Mouse (Mus musculus) telencephalon, adult 2 months (tissue): ENCODE data around the gene Rpusd4.

ENCODE experiments used
- DNase-seq: peaks from one replicate; pipeline ENCODE4 v3.0.0-alpha.2; 2011; ENCODE audit warnings: low read depth, low spot score

Gene Rpusd4

DNA sequence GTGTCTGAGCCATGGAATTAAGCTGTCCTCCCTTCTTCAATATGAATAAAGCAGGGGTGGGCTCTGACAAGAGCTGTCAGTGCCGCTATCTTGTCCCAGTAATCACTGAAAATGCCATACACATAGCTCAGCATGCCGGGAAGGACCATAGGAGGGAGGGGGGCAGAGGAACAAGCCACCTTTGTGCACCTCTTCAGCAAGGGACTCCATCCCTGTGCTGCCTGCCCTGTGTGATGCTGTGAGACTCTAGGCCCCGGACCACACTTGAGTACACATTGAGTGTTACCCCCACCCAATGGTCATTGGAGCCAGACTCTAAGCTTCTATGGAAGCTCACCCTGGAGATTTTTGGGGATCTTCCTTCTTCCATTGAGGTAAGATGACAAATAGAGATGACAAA lies 18.7 kb downstream of the Rpusd4 start:
- DNase-seq, result no peak

- DNase-seq, result no peak
Observed at GRCm38 (mm10) chr9:35289992-35290391, 22.3 kb downstream of the Rpusd4 start.

DNA sequence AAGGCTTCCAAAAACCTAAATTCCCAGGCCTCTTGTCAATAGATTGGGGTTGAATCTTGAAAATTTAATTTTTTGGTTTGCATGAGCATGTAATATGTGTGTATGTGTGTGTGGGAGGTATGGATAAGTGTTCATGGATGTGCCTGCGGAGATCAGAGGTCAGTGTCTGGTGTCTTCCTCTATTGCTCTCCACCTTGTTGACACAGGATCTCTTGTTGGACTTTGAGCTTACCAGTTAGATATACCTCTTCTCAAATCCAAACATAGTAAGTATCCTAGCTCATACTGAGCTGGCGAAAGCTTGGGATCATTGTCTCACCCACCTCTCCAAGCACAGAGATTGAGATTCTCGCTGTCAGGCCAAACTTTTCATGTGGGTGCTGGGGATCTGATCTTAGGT lies 22.8 kb downstream of the Rpusd4 start:
- DNase-seq, result no peak

- no peak for DNase-seq
Observed at GRCm38 (mm10) chr9:35290916-35291315, 23.3 kb downstream of the Rpusd4 start.

- peak; percentile 35 for DNase-seq
Observed at GRCm38 (mm10) chr9:35293465-35293864, 25.8 kb downstream of the Rpusd4 start.

GRCm38 (mm10) chr9:35297791-35298190 lies 30.1 kb downstream of the Rpusd4 start:
- DNase-seq, result no peak

- DNase-seq, result no peak
Observed at GRCm38 (mm10) chr9:35302172-35302571, 34.5 kb downstream of the Rpusd4 start.

DNA sequence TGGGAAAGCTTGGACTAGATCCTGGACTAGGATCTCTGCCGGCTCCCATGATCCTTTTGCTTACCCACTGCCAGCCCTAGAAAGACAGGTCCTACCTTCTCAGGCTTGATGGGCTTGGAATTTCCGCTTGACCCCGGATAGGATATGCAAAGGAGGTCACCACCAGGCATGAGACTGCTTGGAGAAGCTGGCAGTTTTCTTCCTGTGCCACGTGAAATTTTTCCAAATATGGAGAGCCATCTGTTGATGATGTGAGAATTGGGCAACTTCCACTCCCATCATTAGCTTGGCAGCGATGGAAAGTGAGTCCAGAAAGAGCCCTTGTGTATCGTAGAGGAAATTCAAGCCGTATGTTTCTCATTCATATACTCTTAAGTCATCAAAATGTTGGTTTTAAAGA lies 39.8 kb downstream of the Rpusd4 start:
- no peak for DNase-seq

DNA sequence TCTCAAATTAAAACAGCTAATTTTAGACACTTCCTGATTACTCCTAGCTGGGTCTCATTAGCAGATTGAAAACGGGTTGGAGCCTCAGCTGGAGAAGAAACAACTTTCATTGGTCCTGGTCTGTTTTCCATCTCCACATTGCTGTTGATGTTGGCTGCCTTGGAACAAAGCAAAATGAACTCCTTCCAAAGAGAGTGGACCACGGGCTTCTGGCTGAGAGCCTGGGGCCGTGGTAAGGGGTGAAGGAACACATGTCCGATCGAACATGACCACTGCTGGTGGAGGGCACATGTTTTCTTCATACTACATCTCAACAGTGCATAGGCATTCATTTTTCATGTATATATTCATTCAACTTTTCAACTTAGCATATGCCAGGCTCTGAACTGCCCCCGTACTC lies 42.7 kb downstream of the Rpusd4 start:
- DNase-seq, result no peak

DNA sequence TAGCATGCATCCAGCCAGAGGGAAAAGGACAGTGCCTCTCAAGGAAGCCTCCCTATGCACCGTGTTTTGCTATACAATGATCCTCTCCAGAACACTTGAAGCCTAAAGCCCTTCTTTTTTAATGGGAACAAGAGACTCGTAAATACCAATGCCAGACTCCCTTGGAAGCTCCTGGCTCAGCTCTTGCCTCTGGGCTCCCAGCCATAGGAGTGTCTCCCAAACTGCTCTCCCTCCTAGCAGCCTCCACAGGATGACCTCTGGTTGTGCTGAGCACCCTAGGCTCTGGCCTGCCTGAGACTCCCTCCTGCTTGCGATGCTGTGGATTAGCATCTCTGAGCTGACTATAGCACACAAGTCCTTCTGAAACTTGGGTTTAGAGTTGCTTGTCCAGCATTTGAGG lies 44.9 kb downstream of the Rpusd4 start:
- no peak for DNase-seq

DNA sequence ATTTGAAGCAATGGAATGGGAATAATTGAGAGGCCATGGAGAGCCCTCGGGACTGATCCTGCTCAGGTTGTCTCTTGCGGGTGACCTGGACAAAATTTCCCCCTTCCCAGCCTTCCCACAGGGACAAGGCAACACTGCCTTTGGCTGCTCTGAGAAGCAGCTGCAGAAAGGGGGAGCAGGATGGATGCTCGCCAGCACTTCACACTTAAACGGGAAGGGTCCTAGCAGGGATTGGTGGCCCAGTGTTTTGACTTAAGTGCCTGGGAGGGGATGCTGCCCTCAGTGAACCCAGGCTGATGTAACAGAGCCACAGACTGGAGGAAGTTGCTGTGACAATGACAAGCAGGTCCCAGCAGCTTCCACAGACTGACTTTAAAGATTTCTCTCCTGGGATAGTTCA lies 45.9 kb downstream of the Rpusd4 start:
- DNase-seq, result no peak

- DNase-seq, result no peak
Observed at GRCm38 (mm10) chr9:35314254-35314653, 46.6 kb downstream of the Rpusd4 start.

DNA sequence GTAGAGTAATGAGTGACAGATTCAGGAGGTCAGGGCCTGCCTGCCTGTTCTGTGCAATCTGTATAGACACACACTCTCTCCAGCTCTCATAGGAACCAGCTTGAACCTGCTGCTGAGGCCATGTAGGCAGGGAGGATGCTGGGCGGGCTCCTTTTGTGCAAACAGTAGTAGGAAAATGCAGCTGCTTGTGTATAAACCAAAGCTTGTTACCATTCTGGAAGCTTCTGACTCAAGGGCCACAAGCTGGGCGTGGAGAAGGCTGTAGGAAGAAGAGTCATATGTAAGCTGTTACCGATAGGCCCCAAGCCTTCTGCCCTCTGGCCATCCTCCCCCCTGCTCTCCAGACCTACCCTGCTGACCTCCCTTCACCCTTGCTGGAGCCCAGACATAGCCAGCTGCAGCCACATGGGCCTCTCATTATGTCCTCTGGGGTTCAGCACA lies 49.1 kb downstream of the Rpusd4 start:
- DNase-seq, result no peak

DNA sequence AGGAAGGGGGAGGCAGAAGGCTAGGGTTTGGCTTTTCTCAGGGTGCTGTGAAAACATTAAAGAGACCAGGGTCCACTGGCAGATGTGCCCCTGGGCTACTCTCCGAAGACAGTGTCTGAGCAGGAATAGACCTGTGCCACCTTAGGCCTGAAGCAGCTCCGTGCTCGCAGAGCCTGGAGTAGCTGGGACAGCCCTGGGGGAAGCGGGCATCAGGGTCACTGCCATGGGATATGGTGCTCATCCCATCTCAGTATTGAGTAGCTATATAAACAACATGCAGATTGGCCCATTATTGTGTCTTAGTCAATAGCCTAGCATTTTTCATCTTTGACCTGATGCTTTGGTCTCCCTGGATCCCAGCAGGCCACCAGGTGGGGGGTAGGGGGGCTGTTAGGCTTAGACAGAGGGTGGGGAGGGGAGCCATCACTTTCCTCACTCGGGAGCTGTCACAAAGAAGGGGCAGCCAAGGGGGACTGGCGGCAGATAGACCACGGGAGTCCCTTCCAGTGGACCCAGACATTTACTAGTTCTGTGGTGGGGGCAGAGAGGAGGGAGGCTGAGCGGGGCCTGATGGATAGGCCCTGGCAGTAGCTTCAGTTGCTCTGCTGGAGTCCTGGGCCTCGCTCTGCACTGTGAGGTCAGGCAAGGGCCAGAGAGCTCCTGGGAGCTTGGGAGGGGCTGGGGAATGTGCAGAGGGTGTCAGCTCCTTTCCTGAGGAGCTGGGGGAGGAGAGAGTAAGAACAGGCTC lies 49.7 kb downstream of the Rpusd4 start:
- no peak for DNase-seq

GRCm38 (mm10) chr9:35318537-35319172 lies 51.0 kb downstream of the Rpusd4 start:
- DNase-seq, result no peak

DNA sequence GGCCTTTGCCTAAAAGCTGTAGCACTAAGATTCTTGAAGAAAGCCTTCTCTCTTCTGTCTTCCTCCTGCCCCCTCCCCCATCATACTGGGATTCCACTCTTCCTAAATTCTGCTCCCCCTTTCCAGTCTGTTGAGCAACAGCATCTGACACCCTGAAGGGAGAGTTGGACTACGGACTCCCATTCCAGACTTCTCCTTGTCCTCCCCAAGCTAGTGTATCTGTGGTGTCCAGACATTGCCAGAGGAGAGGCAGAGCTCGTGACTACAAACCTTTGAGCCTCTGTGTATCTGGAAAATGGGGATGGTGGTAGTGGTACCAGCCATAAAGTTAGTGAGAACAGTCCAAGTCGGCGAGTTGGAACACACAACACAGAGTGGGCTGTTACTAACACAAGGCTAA lies 52.6 kb downstream of the Rpusd4 start:
- no peak for DNase-seq

- no peak for DNase-seq
Observed at GRCm38 (mm10) chr9:35323974-35324373, 56.3 kb downstream of the Rpusd4 start.

DNA sequence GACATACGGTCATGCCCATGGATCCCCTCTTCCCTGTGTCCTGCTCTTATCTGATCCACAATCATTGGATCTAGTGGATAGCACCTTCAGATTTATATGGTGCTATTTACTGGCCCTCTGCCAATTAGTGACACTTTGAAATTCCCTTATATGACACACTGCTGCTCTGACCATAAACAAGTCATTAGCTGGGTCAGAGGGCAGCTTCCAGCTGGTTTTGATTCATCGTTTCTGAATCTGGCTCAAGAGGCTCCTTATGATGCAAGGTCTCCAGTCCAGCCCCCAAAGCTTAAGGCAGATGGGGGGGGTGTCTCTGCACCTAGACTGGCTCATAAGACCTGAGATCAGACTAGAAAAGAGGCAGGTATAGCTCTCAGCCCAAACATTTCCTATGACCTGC lies 56.9 kb downstream of the Rpusd4 start:
- no peak for DNase-seq

DNA sequence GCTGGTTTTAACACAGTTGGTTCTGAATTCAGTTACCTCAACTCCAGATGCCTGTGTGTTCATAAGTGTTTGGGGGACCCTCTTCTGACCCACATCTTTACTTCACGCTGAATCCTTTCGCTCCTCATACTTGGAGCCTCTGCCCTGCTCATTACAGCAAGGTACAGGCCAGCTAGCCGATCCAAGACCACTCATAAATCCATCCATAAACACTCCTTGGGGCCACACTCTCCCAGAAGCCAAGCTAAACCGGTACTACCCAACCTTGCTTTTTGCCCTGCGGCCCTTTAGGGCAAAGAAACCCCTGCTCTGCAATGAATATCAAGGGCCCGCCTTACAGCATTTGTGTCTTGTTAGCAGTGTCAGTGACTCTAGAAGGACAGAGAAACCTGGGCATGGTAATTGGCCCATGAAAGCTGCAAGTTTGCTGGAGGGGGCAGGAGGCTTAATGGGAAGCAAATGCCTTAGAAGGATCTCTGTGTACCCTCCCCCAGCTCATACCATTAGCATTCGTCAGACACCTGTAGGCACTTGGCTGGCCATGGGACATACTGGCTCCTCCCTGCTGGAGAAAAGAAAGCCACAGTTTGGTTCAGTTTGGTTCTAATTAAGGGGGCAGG lies 59.1 kb downstream of the Rpusd4 start:
- DNase-seq, result no peak
